Mouse (Mus musculus) lung, adult 2 months (tissue): ENCODE data around the gene Paip2b. TPM values are rescaled to one million over a fixed set of nuclear protein-coding genes. Genes with fewer than 3 reads are reported as not detected.

Experiments
- DNase-seq: peaks from one replicate; pipeline ENCODE4 v3.0.0; 2022
- H3K4me1 ChIP-seq: fragments of 200-500 bp; 2 replicates; pipeline ENCODE4 v1.6.1; 2011; ENCODE audit warnings: low read length; ENCODE audit not compliant: control insufficient read depth, insufficient read depth
- H3K4me3 ChIP-seq: fragments of 200-500 bp; replicated peaks from 2 replicates; pipeline ENCODE3; 2011; ENCODE audit warnings: low read depth, mild to moderate bottlenecking, control low read depth, low read length; ENCODE audit errors: extremely low read depth
- CTCF ChIP-seq: fragments of 200-500 bp; IDR thresholded peaks from 2 replicates; pipeline ENCODE4 v1.5.1; 2011; ENCODE audit warnings: mild to moderate bottlenecking, low read length, control low read depth; ENCODE audit not compliant: insufficient read depth
- POLR2A ChIP-seq: fragments of 200-500 bp; IDR thresholded peaks from 2 replicates; pipeline ENCODE4 v1.6.1; 2011; ENCODE audit warnings: low read depth, mild to moderate bottlenecking, control low read depth, low read length, borderline replicate concordance; ENCODE audit errors: extremely low read depth
- WGBS: fragments of 180-500 bp; shearing (Covaris S2); methylation state at CpG from one replicate; pipeline ENCODE4 v1.1.7; 2018; 5-methylcytosine and 5-hydroxymethylcytosine counted together
- polyA plus RNA-seq: library from polyadenylated mRNA; depleted of rRNA; stranded (reverse); fragments of >200 nt; gene quantifications from 2 replicates; pipeline ENCODE4 v1.2.3, GENCODE M21; 2012; rRNA removed

Paip2b gene
- polyA plus RNA-seq, 1 experiment: 12.3 TPM

DNA sequence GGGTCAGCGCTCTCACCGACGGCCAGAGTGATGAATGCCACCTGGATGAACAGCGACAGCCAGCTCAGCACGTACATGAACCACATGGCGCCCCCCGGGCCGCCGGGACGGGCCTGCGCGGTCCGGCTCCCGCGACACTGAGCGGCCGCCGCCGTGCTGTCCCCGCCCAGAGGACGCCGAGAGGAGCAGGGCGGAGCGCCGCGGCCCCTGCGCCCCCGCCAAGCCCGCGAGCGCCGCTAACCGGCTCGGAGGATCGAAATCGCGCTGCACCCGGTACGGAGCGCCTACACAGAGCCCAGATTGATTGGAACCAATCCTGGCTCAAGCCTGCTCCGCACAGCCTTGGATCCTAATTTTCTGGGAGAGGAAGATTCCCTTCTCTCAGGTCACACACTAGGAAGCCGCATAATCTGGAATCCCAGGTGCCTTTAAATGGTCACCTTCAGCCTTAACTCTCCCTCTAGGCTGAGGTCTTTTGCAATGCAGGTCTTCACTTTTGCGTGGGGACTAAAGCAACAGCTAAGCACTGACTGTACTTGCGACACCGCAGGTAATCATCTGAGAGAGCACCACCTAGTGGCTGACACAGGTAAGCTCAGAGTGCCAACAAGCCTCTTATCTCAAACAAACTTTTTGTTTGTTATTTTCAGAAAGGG is 55.8 kb downstream of the Paip2b start, which contains the start of gene Tex261:
Gene Tex261 (minus strand): TSS at position 176 of the 656 bp plus-strand sequence.
- Histone ChIP-seq H3K4me3 (peak within 1 kb of the TSS; percentile 98), H3K4me1 (peaks cover 7% of the 10 kb centered on the region)
- peak; percentile 77 for TF ChIP-seq CTCF
- peak; percentile 81 for TF ChIP-seq POLR2A
- WGBS: under 1% methylated on average over 45 of the region's 45 CpGs
- DNase-seq: peak; percentile 85

DNA sequence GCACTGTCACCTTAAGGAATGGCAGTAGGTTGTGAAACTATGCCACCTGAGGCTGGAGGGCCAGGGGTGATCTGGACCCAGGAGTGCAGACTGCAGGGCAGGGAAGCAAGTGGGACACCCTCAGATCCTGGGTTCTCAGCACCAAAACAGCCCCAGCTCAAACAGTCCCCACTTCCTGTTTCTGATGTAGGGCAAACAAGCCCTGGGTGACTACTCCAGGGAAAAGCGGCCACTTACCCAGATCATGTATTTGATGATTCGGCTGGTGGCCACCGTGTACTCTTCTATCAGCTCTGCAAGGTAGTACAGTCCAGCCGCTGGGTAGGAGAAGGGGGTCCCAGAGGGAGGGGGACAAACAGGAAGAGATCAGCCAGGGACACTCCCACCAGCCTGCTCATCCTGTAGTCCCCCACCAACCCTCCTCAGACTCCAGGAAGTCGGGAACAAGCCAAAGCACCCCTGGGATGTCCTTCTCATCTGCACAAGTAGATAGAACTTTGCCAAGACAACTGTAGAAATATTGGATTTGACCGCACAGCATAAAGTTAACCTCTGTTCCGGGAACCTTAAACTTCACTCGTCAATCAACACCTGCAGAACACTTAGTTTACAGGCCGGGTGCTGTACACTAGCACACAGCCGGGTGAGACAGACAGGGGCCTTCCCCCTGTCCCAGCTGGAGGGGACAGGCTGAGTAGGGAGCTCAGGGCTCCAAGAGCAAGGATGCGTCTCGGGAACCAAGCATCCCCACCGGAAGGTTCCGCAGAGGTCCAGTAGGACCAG is 56.6 kb downstream of the Paip2b start:
- DNase-seq: no peak
- TF ChIP-seq CTCF: no peak
- TF ChIP-seq POLR2A: no peak
- peaks cover 7% of the 10 kb centered on the region for H3K4me1 ChIP-seq
- under 1% methylated on average over 14 of the region's 14 CpGs for WGBS
- H3K4me3 ChIP-seq: peak overlapping the region; percentile 98

DNA sequence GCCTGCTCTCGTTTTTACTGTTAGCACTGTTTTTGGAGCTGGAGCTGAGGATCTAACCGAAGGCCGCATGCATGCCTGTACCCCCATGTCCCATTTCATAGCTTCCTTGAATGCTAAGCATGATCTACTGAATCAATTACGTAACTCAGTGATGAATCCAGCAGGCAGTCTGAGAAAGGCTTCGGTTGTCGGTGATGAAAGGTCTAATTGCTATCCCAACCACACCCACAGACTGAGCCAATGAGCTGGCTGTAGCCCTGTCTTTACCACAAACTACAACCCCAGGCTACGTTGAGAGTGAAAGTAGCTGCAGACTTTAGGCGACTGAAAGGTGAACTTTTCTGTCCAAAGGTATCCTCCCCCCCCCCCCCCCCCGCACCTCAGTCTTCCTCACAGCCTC is 57.4 kb downstream of the Paip2b start:
- TF ChIP-seq CTCF (no peak), POLR2A (no peak)
- 49% methylated on average over 9 of the region's 9 CpGs for WGBS
- no peak for DNase-seq
- Histone ChIP-seq H3K4me1 (peaks cover 7% of the 10 kb centered on the region), H3K4me3 (no peak overlapping the region)

DNA sequence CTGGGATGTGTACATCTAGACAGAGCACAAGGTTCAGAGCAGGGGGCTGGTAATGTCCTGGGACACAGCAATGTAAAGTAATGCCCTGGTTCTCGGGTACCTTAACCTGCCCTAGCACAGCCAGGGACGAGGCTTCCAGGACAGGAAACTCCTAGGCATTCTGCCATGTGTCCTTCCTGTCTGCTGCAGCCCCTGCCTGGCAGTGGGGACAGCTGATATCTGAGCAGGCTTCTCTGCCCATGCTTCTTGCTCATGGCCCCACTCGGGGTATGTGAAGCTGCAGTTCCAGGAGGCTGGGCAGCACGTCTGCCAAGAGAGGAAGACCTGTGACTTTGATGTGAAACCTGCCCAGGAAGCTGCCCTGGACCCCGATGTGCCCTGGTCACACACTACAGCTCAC is 63.1 kb downstream of the Paip2b start:
- Histone ChIP-seq H3K4me3 (no peak overlapping the region), H3K4me1 (peaks cover 4% of the 10 kb centered on the region; the same call in 1 of the 2 replicates)
- DNase-seq: no peak
- TF ChIP-seq POLR2A: no peak
- TF ChIP-seq CTCF: no peak
- whole genome bisulfite sequencing: 30% methylated on average over 5 of the region's 5 CpGs

DNA sequence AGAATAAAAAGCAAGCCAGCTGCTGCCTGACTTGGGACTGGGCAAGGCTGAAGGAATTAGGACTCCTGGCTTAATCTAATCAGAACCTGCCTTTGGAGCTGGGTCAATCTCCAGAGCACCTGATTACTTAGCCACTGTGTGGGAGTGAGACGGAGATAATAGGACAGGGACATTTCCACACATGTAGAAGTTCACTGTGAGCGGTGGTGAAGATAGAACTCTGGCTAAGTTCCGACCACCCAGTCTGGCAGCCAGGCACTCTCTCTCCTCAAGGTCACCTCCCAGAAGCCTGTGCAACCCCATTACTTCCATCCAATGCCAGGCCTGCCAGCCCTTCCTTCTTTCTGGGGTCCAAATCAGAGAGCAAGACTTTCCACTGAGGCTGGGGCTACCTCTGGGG is 64.6 kb downstream of the Paip2b start:
- DNase-seq: no peak
- Histone ChIP-seq H3K4me3 (no peak overlapping the region), H3K4me1 (peaks cover 10% of the 10 kb centered on the region)
- TF ChIP-seq CTCF: no peak
- 91% methylated on average over 3 of the region's 3 CpGs for WGBS

DNA sequence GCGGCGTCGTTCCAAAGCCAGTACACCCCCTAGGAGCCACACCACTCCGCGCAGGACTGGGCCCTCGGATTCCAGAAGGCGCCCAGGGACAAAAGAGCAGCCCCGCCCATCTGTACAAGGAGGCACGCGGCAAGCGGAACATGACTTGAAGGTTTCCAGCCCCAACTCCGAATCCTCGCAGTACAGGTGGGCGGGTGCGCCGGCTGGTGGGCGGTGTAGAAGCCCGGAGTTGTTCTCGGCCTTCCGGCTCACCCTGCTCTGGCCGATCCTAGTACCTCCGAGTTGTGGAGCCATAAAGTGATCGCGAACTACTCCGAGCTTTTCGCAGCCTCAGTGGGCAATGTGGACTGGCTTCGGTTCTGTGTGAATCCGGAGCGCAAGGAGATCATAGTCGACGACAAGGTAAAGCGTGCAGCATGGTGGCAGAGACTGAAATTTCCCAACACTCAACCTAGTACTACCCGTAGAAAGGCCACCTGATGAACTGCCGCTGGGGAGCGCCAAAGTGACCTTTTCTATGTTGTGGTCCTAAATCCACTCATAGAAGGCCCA is 68.6 kb downstream of the Paip2b start:
- 4% methylated on average over 35 of the region's 35 CpGs for WGBS
- H3K4me3 ChIP-seq: peak overlapping the region; percentile 4
- TF ChIP-seq CTCF: no peak
- DNase-seq: peak; percentile 34
- H3K4me1 ChIP-seq: peaks cover 6% of the 10 kb centered on the region; the same call in 1 of the 2 replicates

DNA sequence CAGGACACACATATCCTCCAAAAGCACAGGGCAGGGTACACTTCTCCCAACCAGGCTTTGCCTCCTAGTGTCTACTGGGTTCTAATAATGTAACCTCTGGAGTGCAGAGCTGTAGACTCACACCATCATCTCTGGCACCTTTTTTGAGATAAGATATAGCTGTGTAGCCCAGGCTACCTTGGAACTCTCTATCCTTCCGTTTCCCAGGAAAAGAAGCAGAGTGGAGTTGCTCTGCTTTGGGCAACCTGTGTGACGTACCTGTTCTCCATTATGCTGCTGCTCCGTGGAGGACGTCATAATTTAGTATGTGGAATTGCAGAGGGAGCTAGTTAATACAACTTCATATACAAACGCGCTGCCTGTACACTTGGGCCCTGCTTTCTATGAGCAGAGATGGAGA is 69.2 kb downstream of the Paip2b start, which contains the start of gene Ankrd53:
Gene Ankrd53 (plus strand): TSS at position 301 of the 400 bp plus-strand sequence.
- WGBS: 34% methylated on average over 6 of the region's 6 CpGs
- Histone ChIP-seq H3K4me1 (peaks cover 6% of the 10 kb centered on the region; the same call in 1 of the 2 replicates), H3K4me3 (peak within 1 kb of the TSS; percentile 4)
- TF ChIP-seq POLR2A (no peak), CTCF (no peak)
- DNase-seq: no peak

DNA sequence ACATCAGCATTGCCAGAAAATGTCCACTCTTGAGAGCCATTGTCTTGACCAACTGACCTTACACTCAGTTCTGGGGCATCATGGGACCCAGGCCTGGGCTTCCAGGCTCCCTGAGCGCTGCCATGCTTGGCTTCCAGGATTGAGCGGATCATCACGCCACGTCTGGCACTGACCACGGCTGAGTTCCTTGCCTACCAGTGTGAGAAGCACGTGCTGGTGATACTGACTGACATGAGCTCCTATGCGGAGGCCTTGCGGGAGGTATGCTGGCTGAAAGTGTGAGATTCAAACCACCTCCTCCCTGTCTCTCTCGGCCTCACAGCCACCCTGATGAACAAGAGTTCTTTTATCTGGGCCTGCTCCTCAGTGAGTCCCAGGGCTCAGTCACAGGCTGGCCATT is 75.5 kb downstream of the Paip2b start:
- Histone ChIP-seq H3K4me1 (no peaks in the 10 kb centered on the region), H3K4me3 (no peak overlapping the region)
- WGBS: 76% methylated on average over 9 of the region's 9 CpGs
- no peak for DNase-seq
- TF ChIP-seq POLR2A: no peak
- no peak for TF ChIP-seq CTCF

Other genes with a start within 250 kb of the Paip2b start
- gene Clec4f, start 175.6 kb downstream of the Paip2b start, polyA plus RNA-seq: not detected in 2 replicates
- 1.2 and 2.6 TPM in 2 replicates for gene Cd207, start 153.9 kb downstream of the Paip2b start, polyA plus RNA-seq
- gene Vax2, start 120.5 kb downstream of the Paip2b start, polyA plus RNA-seq: not detected in 2 replicates
- gene Atp6v1b1, start 88.8 kb downstream of the Paip2b start, polyA plus RNA-seq: 6.1 and 7.7 TPM in 2 replicates
- not detected in 2 replicates for gene Ankrd53, start 69.1 kb downstream of the Paip2b start, polyA plus RNA-seq
- gene Tex261, start 55.9 kb downstream of the Paip2b start, polyA plus RNA-seq: 88.6 and 101 TPM in 2 replicates
- gene Nagk, start 36.8 kb downstream of the Paip2b start, polyA plus RNA-seq: 20.5 and 27.6 TPM in 2 replicates
- 7.3 and 11.0 TPM in 2 replicates for gene Zfp638, start 35.4 kb upstream of the Paip2b start, polyA plus RNA-seq
- gene Dysf, start 176.8 kb upstream of the Paip2b start, polyA plus RNA-seq: 14.4 and 21.9 TPM in 2 replicates